Mouse (Mus musculus) heart, embryonic 10.5 days (tissue): ENCODE measurements around the gene Parp8. TPM values are rescaled to one million over a fixed set of nuclear protein-coding genes. Genes with fewer than 3 reads are reported as not detected.

Experiments used
- DNase-seq: peaks from one replicate; pipeline ENCODE4 v3.0.0-alpha.2; 2017; ENCODE audit warnings: low spot score
- H3K27ac ChIP-seq: fragments of 300-500 bp; sonication (generic); 2 replicates; pipeline ENCODE4 v1.5.1; 2016; ENCODE audit warnings: mild to moderate bottlenecking
- H3K27me3 ChIP-seq: fragments of 300-500 bp; sonication (generic); 2 replicates; pipeline ENCODE4 v1.6.1; 2016; ENCODE audit warnings: mild to moderate bottlenecking; ENCODE audit not compliant: poor library complexity, insufficient read depth, severe bottlenecking
- H3K36me3 ChIP-seq: fragments of 300-500 bp; sonication (generic); 2 replicates; pipeline ENCODE4 v1.6.1; 2016; ENCODE audit warnings: mild to moderate bottlenecking, moderate library complexity
- H3K4me1 ChIP-seq: fragments of 300-500 bp; sonication (generic); 2 replicates; pipeline ENCODE4 v1.6.1; 2016; ENCODE audit warnings: mild to moderate bottlenecking
- H3K4me3 ChIP-seq: fragments of 300-500 bp; sonication (generic); 2 replicates; pipeline ENCODE4 v1.5.1; 2016; ENCODE audit warnings: mild to moderate bottlenecking, moderate library complexity
- H3K9me3 ChIP-seq: fragments of 300-500 bp; sonication (generic); 2 replicates; pipeline ENCODE4 v1.6.1; 2016; ENCODE audit warnings: mild to moderate bottlenecking, moderate library complexity
- WGBS: fragments of 180-500 bp; shearing (Covaris S2); methylation state at CpG from one replicate; pipeline ENCODE4 v1.1.7; 2016; 5-methylcytosine and 5-hydroxymethylcytosine counted together
- polyA plus RNA-seq: library from polyadenylated mRNA; unstranded; fragments of >200 nt; fragmentation: Nextera tagmentation; extraction: Ambion mirVana; gene quantifications from 2 replicates; pipeline ENCODE4 v1.2.1, GENCODE M21; 2016

The Parp8 gene
- polyA plus RNA-seq, 1 experiment from 2014 or later = 11.7 TPM

GRCm38 (mm10) chr13:117032402-117032801 is 7.1 kb upstream of the Parp8 start:
- no peak overlapping the region for H3K4me3 ChIP-seq
- H3K27ac ChIP-seq = no peak overlapping the region
- no peaks in the 10 kb centered on the region for H3K9me3 ChIP-seq
- WGBS = 89% methylated on average over 1 of the region's 1 CpGs
- no peak for DNase-seq
- no peaks in the 10 kb centered on the region for H3K27me3 ChIP-seq
- H3K36me3 ChIP-seq = no peaks in the 10 kb centered on the region
- peaks cover 20% of the 10 kb centered on the region for H3K4me1 ChIP-seq

- Histone ChIP-seq H3K36me3 (no peaks in the 10 kb centered on the region), H3K27me3 (no peaks in the 10 kb centered on the region; the same call in 1 of the 2 replicates), H3K27ac (no peak overlapping the region), H3K4me1 (peaks cover 29% of the 10 kb centered on the region), H3K4me3 (no peak overlapping the region), H3K9me3 (no peaks in the 10 kb centered on the region)
- 83% methylated on average over 6 of the region's 6 CpGs for whole genome bisulfite sequencing
- DNase-seq = no peak
Observed at GRCm38 (mm10) chr13:117031546-117031945, 6.2 kb upstream of the Parp8 start.

DNA sequence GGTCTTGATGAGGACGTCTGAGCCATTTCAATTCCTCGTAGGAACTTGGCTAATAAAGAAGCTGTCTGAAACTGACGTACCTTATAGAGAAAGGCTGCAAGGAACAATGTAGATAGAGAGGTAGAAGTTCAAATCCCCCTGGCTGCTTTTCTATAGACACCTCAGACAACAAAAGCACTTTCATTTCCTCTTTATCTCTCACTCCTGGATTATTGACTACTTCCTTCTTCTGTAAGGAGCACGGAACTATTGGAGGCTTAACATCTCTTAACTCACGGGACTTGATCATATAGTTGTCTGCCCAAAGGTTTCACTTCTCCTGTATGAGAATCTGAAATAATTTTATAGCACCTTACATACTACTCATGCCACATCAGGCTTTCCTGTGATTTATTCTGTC is 2.9 kb upstream of the Parp8 start:
- no peaks in the 10 kb centered on the region for H3K36me3 ChIP-seq
- peaks cover 29% of the 10 kb centered on the region for H3K4me1 ChIP-seq
- 50% methylated on average over 5 of the region's 5 CpGs for WGBS
- no peak overlapping the region for H3K27ac ChIP-seq
- H3K27me3 ChIP-seq = no peaks in the 10 kb centered on the region; the same call in 1 of the 2 replicates
- H3K9me3 ChIP-seq = no peaks in the 10 kb centered on the region
- H3K4me3 ChIP-seq = no peak overlapping the region
- no peak for DNase-seq

GRCm38 (mm10) chr13:117027336-117027735 is 2.0 kb upstream of the Parp8 start:
- DNase-seq = peak; percentile 61
- no peaks in the 10 kb centered on the region for H3K36me3 ChIP-seq
- H3K9me3 ChIP-seq = no peaks in the 10 kb centered on the region
- no peak overlapping the region for H3K27ac ChIP-seq
- H3K27me3 ChIP-seq = no peaks in the 10 kb centered on the region; the same call in 1 of the 2 replicates
- H3K4me3 ChIP-seq = no peak overlapping the region
- peaks cover 20% of the 10 kb centered on the region for H3K4me1 ChIP-seq
- 48% methylated on average over 9 of the region's 9 CpGs for WGBS

DNA sequence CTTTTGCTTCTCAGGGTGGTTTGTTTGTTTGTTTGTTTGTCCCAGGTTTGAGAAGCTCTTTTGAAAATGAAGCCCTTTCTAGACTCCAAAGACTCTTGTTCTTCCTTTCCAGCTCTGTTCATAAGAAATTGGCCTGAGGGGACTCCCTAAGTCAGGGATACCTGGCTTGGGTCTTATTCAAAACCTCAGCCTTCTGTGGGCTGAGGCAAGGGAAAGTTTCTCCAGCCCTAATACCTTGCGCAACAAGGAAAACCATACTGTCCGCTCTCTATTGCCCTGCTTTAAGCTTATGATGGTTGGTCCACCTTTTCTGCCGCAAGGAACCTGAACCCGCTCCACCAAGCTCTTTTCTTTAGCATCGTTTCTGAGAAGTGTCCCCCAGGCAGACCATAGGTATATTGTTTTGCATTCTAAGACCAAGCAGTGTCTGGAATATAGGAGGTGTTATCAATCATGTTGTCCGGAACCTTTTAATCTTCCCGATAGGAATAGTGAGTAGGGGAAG is 991 bp upstream of the Parp8 start:
- no peaks in the 10 kb centered on the region for H3K36me3 ChIP-seq
- no peaks in the 10 kb centered on the region; the same call in 1 of the 2 replicates for H3K27me3 ChIP-seq
- no peaks in the 10 kb centered on the region for H3K9me3 ChIP-seq
- peak; percentile 52 for DNase-seq
- WGBS = 55% methylated on average over 7 of the region's 7 CpGs
- H3K27ac ChIP-seq = 0 out of 2 replicates have a peak overlapping the region, but pooled peaks have one; percentile 10
- peak overlapping the region; percentile 79 for H3K4me3 ChIP-seq
- H3K4me1 ChIP-seq = peaks cover 21% of the 10 kb centered on the region

DNA sequence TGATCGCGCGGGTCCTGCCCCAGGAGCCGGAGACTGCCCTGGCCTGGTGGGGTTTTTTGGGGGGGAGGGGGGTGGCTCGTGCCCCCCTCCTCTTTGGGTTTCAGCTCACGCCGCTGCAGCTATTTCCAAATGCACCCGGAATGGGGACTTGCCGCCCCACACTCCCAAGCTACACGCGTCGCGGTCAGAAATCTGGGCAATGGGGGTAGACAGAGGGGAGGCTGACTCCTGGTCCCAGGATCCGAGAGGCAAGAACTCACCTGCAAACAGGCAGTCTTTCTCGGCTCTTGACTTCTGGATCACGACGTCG is 466 bp downstream of the Parp8 start:
- peaks cover 27% of the 10 kb centered on the region for H3K4me1 ChIP-seq
- no peaks in the 10 kb centered on the region; the same call in 1 of the 2 replicates for H3K27me3 ChIP-seq
- peak overlapping the region; percentile 79 for H3K4me3 ChIP-seq
- no peaks in the 10 kb centered on the region for H3K36me3 ChIP-seq
- WGBS = under 1% methylated on average over 18 of the region's 18 CpGs
- peak overlapping the region; percentile 95 for H3K27ac ChIP-seq
- H3K9me3 ChIP-seq = no peaks in the 10 kb centered on the region
- no peak for DNase-seq

- WGBS = under 1% methylated on average over 64 of the region's 64 CpGs
Observed at GRCm38 (mm10) chr13:117024127-117024915, 1.0 kb downstream of the Parp8 start.

GRCm38 (mm10) chr13:117023346-117024050 is 1.8 kb downstream of the Parp8 start:
- WGBS = 18% methylated on average over 12 of the region's 12 CpGs
- H3K9me3 ChIP-seq = no peaks in the 10 kb centered on the region
- peak overlapping the region; percentile 79 for H3K4me3 ChIP-seq
- no peaks in the 10 kb centered on the region for H3K36me3 ChIP-seq
- H3K27me3 ChIP-seq = no peaks in the 10 kb centered on the region; the same call in 1 of the 2 replicates
- peaks cover 27% of the 10 kb centered on the region for H3K4me1 ChIP-seq
- DNase-seq = no peak
- H3K27ac ChIP-seq = peak overlapping the region; percentile 95

More at GRCm38 (mm10) chr13:117024127-117024915, 1.0 kb downstream of the Parp8 start:
- Histone ChIP-seq H3K27me3 (no peaks in the 10 kb centered on the region; the same call in 1 of the 2 replicates), H3K36me3 (no peaks in the 10 kb centered on the region), H3K9me3 (no peaks in the 10 kb centered on the region), H3K4me1 (peaks cover 27% of the 10 kb centered on the region), H3K27ac (peak overlapping the region; percentile 95), H3K4me3 (peak overlapping the region; percentile 79)
- peak; percentile 80 for DNase-seq

GRCm38 (mm10) chr13:117020631-117021030 is 4.7 kb downstream of the Parp8 start:
- Histone ChIP-seq H3K4me3 (no peak overlapping the region), H3K9me3 (no peaks in the 10 kb centered on the region), H3K27ac (no peak overlapping the region), H3K36me3 (no peaks in the 10 kb centered on the region), H3K27me3 (no peaks in the 10 kb centered on the region), H3K4me1 (peaks cover 13% of the 10 kb centered on the region; the same call in 1 of the 2 replicates)
- WGBS = 47% methylated on average over 6 of the region's 6 CpGs
- no peak for DNase-seq

GRCm38 (mm10) chr13:117018676-117019075 is 6.7 kb downstream of the Parp8 start:
- 91% methylated on average over 6 of the region's 6 CpGs for WGBS
- no peak for DNase-seq
- Histone ChIP-seq H3K27ac (no peak overlapping the region), H3K4me3 (no peak overlapping the region), H3K9me3 (no peaks in the 10 kb centered on the region), H3K4me1 (peaks cover 13% of the 10 kb centered on the region; the same call in 1 of the 2 replicates), H3K27me3 (no peaks in the 10 kb centered on the region), H3K36me3 (no peaks in the 10 kb centered on the region)

DNA sequence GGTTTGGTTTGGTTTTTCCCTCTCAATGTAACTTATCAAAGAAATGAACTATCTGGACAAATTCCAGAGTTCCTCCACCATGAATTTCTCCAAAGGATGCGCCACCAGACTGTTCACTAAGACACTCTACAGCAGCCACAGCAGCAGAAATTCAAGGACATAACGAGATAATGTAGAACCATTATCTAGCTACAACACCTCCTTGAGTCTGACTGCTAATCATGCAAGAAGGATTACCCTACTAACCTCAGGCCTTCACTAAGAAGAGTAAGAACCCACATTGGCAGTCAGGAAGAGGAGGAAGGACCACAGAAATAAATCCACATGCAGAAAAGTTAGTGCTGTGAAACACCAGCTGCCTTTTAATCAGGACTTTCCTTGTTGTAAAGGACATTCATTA is 11.8 kb downstream of the Parp8 start:
- Histone ChIP-seq H3K27me3 (no peaks in the 10 kb centered on the region), H3K36me3 (peaks cover 7% of the 10 kb centered on the region; the same call in 1 of the 2 replicates), H3K9me3 (peaks cover 2% of the 10 kb centered on the region; the same call in 1 of the 2 replicates), H3K4me1 (no peaks in the 10 kb centered on the region), H3K27ac (no peak overlapping the region), H3K4me3 (no peak overlapping the region)
- DNase-seq = no peak
- 75% methylated on average over 2 of the region's 2 CpGs for WGBS

DNA sequence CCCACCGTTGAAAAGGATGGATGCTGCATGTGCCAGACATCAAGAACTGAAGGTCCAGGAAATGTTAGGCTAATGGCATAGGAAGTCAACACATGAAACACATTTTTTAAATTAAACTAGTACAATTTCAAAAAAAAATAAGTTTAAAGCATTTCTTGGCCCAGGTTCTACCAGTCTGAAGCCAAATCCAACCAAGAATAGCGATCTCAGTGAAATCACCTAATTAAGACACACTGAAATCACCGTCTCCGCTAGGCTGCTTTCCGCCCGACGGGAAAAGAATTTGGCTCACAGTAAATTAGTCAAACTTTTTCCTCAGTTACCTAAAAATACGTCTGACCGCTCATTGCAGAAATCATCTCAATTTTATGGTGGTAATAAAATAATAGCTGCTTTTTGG is 13.3 kb downstream of the Parp8 start:
- no peaks in the 10 kb centered on the region for H3K27me3 ChIP-seq
- 95% methylated on average over 9 of the region's 9 CpGs for WGBS
- H3K4me3 ChIP-seq = no peak overlapping the region
- DNase-seq = no peak
- no peaks in the 10 kb centered on the region for H3K4me1 ChIP-seq
- peaks cover 2% of the 10 kb centered on the region; the same call in 1 of the 2 replicates for H3K9me3 ChIP-seq
- peaks cover 7% of the 10 kb centered on the region; the same call in 1 of the 2 replicates for H3K36me3 ChIP-seq
- no peak overlapping the region for H3K27ac ChIP-seq

DNA sequence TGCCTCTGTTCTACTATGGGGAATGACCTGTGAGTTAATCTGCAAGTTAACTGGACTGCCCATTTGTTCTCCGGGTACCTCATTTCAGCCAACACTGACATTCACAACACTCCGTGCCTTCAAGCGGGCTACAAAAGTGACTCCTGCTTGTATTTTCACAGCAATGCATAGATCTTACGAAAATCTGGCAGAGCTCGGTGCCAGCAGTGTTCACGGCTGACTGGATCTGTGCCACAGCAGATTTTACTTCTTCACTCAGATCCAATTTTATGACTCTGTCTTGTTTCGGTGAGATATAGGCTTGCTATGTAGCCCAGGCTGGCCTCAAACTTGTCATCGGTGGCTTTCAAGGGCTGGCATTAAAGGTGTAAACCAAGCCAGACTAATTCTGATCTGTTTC is 15.2 kb downstream of the Parp8 start:
- Histone ChIP-seq H3K27ac (no peak overlapping the region), H3K27me3 (no peaks in the 10 kb centered on the region), H3K4me1 (peaks cover 3% of the 10 kb centered on the region; the same call in 1 of the 2 replicates), H3K36me3 (peaks cover 7% of the 10 kb centered on the region; the same call in 1 of the 2 replicates), H3K9me3 (peaks cover 2% of the 10 kb centered on the region; the same call in 1 of the 2 replicates), H3K4me3 (no peak overlapping the region)
- no peak for DNase-seq
- WGBS = 85% methylated on average over 8 of the region's 8 CpGs
